Mouse (Mus musculus): Measurements from ENCODE around the gene Rpl28. TPM values are rescaled to one million over a fixed set of nuclear protein-coding genes. Genes with fewer than 3 reads are reported as not detected.

Gene Rpl28
- total and polyA plus RNA-seq, 3 experiments, result 255 to 1,234 (median 958) TPM

DNA sequence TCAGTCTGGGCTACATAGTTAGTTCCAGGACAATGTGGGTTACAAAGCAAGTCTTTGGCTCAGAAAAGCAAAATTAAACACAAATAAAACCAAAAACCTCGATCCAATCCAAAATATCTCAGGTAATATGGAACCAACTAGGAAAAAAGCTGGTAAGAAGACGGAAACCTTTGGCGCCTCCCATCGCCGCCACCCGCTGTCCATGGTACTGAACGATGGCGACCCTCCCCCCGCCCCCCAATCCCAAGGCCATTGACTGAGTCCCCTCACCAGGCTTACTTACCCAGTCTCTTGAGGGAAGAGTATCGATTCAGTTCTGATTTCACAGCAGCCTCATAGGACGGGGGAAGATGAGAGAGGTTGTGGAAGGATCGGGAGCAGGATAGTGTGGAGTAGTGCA lies 37.8 kb downstream of the Rpl28 start:
- no peak for DNase-seq

- no peak for DNase-seq
These were observed 43.1 kb downstream of the Rpl28 start for GRCm38 (mm10) chr7:4835631-4836327.

GRCm38 (mm10) chr7:4836351-4836792 lies 43.7 kb downstream of the Rpl28 start:
- DNase-seq, result peak; percentile 83

DNA sequence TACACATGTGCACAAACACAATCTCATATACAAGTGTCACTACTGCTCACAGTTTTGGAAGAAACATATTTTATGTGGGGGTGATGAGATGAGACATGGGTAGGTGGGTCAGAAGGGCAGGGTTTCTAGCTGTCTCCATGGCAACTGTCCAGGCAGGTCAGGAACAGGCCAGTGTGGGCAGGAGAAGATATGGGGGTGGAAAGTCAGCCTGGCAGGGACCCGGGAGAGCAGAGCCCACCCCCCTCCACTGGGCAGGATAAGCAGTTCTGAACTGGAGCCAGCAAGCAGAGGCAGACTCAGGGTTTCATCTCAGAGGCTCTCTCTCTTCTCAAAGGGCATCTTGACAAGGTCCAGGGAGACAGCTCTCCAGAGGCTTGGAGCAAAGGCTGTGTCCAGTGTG lies 45.0 kb downstream of the Rpl28 start:
- DNase-seq, result no peak

DNA sequence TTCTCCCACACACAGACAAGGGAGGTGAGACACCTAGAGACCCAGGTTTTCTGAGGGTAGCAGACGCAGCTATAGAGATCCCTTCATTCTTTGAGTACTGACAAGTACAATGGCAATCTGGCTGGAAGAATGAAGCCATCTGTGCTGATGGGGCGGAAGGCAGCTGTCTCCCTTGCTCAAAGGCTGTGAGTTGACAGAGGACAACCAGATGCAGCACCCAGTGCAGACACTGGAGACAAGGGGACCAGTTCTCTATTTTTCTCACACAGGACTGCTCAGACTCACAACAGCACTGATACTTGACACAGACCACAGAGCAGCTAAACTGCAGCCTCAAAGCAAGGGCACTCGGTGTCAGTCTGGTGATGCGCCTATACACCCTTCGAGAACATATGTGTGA lies 49.4 kb downstream of the Rpl28 start:
- DNase-seq, result no peak

GRCm38 (mm10) chr7:4842634-4843131 lies 50.0 kb downstream of the Rpl28 start:
- DNase-seq, result no peak

- DNase-seq, result no peak
These were observed 51.0 kb downstream of the Rpl28 start for GRCm38 (mm10) chr7:4843604-4844244.

GRCm38 (mm10) chr7:4844245-4844916 lies 51.7 kb downstream of the Rpl28 start, which contains the start of gene Shisa7:
Gene Shisa7, minus strand, starts transcription at chr7:4844696.
- DNase-seq, result no peak

Other genes with a start within 250 kb of the Rpl28 start
Only the 30 nearest of the 31 such genes appear.
- gene Syt5, start 245.3 kb upstream of the Rpl28 start, total RNA-seq (2021), result 10 to 100 TPM in 1 of 2 experiments, 1 to 10 TPM in 1; 7.7 to 11.6 TPM
- 4.1 and 5.2 TPM in 2 replicates for gene Syt5, start 245.3 kb upstream of the Rpl28 start, polyA plus RNA-seq (2012; rRNA removed)
- not detected for gene Ptprh, start 188.8 kb upstream of the Rpl28 start, total RNA-seq (2021)
- gene Ptprh, start 188.8 kb upstream of the Rpl28 start, polyA plus RNA-seq (2012; rRNA removed), result not detected in 2 replicates
- gene Tmem86b, start 161.5 kb upstream of the Rpl28 start, total RNA-seq (2021), result 1 to 10 TPM; 5.2 to 7.4 TPM
- gene Tmem86b, start 161.5 kb upstream of the Rpl28 start, polyA plus RNA-seq (2012; rRNA removed), result 11.6 and 17.8 TPM in 2 replicates
- 10 to 100 TPM; 81.8 to 92.3 TPM for gene Ppp6r1, start 133.9 kb upstream of the Rpl28 start, total RNA-seq (2021)
- 114 and 134 TPM in 2 replicates for gene Ppp6r1, start 133.9 kb upstream of the Rpl28 start, polyA plus RNA-seq (2012; rRNA removed)
- 10 to 100 TPM; 38.2 to 50.8 TPM for gene Hspbp1, start 107.8 kb upstream of the Rpl28 start, total RNA-seq (2021)
- 65.6 and 73.2 TPM in 2 replicates for gene Hspbp1, start 107.8 kb upstream of the Rpl28 start, polyA plus RNA-seq (2012; rRNA removed)
- 1 to 10 TPM; 3.1 to 6.5 TPM for gene Brsk1, start 102.3 kb upstream of the Rpl28 start, total RNA-seq (2021)
- gene Brsk1, start 102.3 kb upstream of the Rpl28 start, polyA plus RNA-seq (2012; rRNA removed), result 8.3 and 9.8 TPM in 2 replicates
- under 1 TPM; 0.40 to 0.55 TPM for gene Tmem150b, start 67.6 kb upstream of the Rpl28 start, total RNA-seq (2021)
- gene Tmem150b, start 67.6 kb upstream of the Rpl28 start, polyA plus RNA-seq (2012; rRNA removed), result 0.30 and 0.42 TPM in 2 replicates
- 10 to 100 TPM; 27.9 to 35.2 TPM for gene Kmt5c, start 52.8 kb upstream of the Rpl28 start, total RNA-seq (2021)
- 162 and 205 TPM in 2 replicates for gene Kmt5c, start 52.8 kb upstream of the Rpl28 start, polyA plus RNA-seq (2012; rRNA removed)
- 10 to 100 TPM in 1 of 2 experiments, 1 to 10 TPM in 1; 7.4 to 10.4 TPM for gene Cox6b2, start 39.8 kb upstream of the Rpl28 start, total RNA-seq (2021)
- 7.9 and 13.2 TPM in 2 replicates for gene Cox6b2, start 39.8 kb upstream of the Rpl28 start, polyA plus RNA-seq (2012; rRNA removed)
- not detected for gene Fam71e2, start 21.6 kb upstream of the Rpl28 start, total RNA-seq (2021)
- not detected in 2 replicates for gene Fam71e2, start 21.6 kb upstream of the Rpl28 start, polyA plus RNA-seq (2012; rRNA removed)
- gene Il11, start 10.0 kb upstream of the Rpl28 start, total RNA-seq (2021), result under 1 TPM in 1 of 2 experiments, not detected in 1; 0.48 TPM
- gene Il11, start 10.0 kb upstream of the Rpl28 start, polyA plus RNA-seq (2012; rRNA removed), result 0.54 and 0.71 TPM in 2 replicates
- gene Tmem190, start 9.9 kb upstream of the Rpl28 start, total RNA-seq (2021), result not detected
- not detected in 2 replicates for gene Tmem190, start 9.9 kb upstream of the Rpl28 start, polyA plus RNA-seq (2012; rRNA removed)
- 10 to 100 TPM; 10.2 to 10.8 TPM for gene Tmem238, start 3.2 kb upstream of the Rpl28 start, total RNA-seq (2021)
- 144 and 180 TPM in 2 replicates for gene Tmem238, start 3.2 kb upstream of the Rpl28 start, polyA plus RNA-seq (2012; rRNA removed)
- gene Ube2s, start 19.7 kb downstream of the Rpl28 start, total RNA-seq (2021), result 100 to 1,000 TPM in 1 of 2 experiments, 10 to 100 TPM in 1; 98.1 to 140 TPM
- 148 and 156 TPM in 2 replicates for gene Ube2s, start 19.7 kb downstream of the Rpl28 start, polyA plus RNA-seq (2012; rRNA removed)
- 1 to 10 TPM; 1.9 TPM for gene Shisa7, start 51.8 kb downstream of the Rpl28 start, total RNA-seq (2021)
- gene Shisa7, start 51.8 kb downstream of the Rpl28 start, polyA plus RNA-seq (2012; rRNA removed), result 2.9 and 4.0 TPM in 2 replicates
- gene Isoc2b, start 77.4 kb downstream of the Rpl28 start, total RNA-seq (2021), result 10 to 100 TPM; 10.9 to 23.8 TPM
- gene Isoc2b, start 77.4 kb downstream of the Rpl28 start, polyA plus RNA-seq (2012; rRNA removed), result 75.4 and 78.2 TPM in 2 replicates
- 10 to 100 TPM; 35.5 to 43.4 TPM for gene Isoc2a, start 84.3 kb downstream of the Rpl28 start, total RNA-seq (2021)
- gene Isoc2a, start 84.3 kb downstream of the Rpl28 start, polyA plus RNA-seq (2012; rRNA removed), result 43.5 and 45.6 TPM in 2 replicates
- gene Gm36210, start 113.6 kb downstream of the Rpl28 start, total RNA-seq (2021), result under 1 TPM; 0.23 to 0.45 TPM
- 0.27 TPM in 1 of 2 replicates, not detected in the other for gene Gm36210, start 113.6 kb downstream of the Rpl28 start, polyA plus RNA-seq (2012; rRNA removed)
- gene Zfp628, start 122.3 kb downstream of the Rpl28 start, total RNA-seq (2021), result 10 to 100 TPM; 15.1 to 19.2 TPM
- gene Zfp628, start 122.3 kb downstream of the Rpl28 start, polyA plus RNA-seq (2012; rRNA removed), result 35.6 and 41.3 TPM in 2 replicates
- gene Nat14, start 129.2 kb downstream of the Rpl28 start, total RNA-seq (2021), result 1 to 10 TPM; 8.4 to 9.2 TPM
- gene Nat14, start 129.2 kb downstream of the Rpl28 start, polyA plus RNA-seq (2012; rRNA removed), result 11.4 and 20.0 TPM in 2 replicates
- 1 to 10 TPM; 2.2 to 2.3 TPM for gene Ssc5d, start 132.9 kb downstream of the Rpl28 start, total RNA-seq (2021)
- 2.9 and 3.1 TPM in 2 replicates for gene Ssc5d, start 132.9 kb downstream of the Rpl28 start, polyA plus RNA-seq (2012; rRNA removed)
- gene Sbk2, start 171.5 kb downstream of the Rpl28 start, total RNA-seq (2021), result 1 to 10 TPM in 1 of 2 experiments, under 1 TPM in 1; 0.32 to 1.0 TPM
- 0.52 and 1.4 TPM in 2 replicates for gene Sbk2, start 171.5 kb downstream of the Rpl28 start, polyA plus RNA-seq (2012; rRNA removed)
- gene Sbk3, start 178.3 kb downstream of the Rpl28 start, total RNA-seq (2021), result under 1 TPM; 0.20 to 0.21 TPM
- 0.17 and 0.30 TPM in 2 replicates for gene Sbk3, start 178.3 kb downstream of the Rpl28 start, polyA plus RNA-seq (2012; rRNA removed)
- gene Zfp579, start 203.3 kb downstream of the Rpl28 start, total RNA-seq (2021), result 10 to 100 TPM; 18.2 to 21.5 TPM
- gene Zfp579, start 203.3 kb downstream of the Rpl28 start, polyA plus RNA-seq (2012; rRNA removed), result 74.5 and 94.4 TPM in 2 replicates
- gene Zfp524, start 221.5 kb downstream of the Rpl28 start, total RNA-seq (2021), result 10 to 100 TPM; 13.0 to 13.8 TPM
- gene Zfp524, start 221.5 kb downstream of the Rpl28 start, polyA plus RNA-seq (2012; rRNA removed), result 35.0 and 36.4 TPM in 2 replicates
- gene Fiz1, start 221.8 kb downstream of the Rpl28 start, total RNA-seq (2021), result 10 to 100 TPM; 24.1 to 24.7 TPM
- gene Fiz1, start 221.8 kb downstream of the Rpl28 start, polyA plus RNA-seq (2012; rRNA removed), result 31.5 and 32.2 TPM in 2 replicates
- gene Gm44973, start 222.6 kb downstream of the Rpl28 start, total RNA-seq (2021), result not detected
- gene Gm44973, start 222.6 kb downstream of the Rpl28 start, polyA plus RNA-seq (2012; rRNA removed), result not detected in 2 replicates
- gene Zfp865, start 227.5 kb downstream of the Rpl28 start, total RNA-seq (2021), result 10 to 100 TPM; 23.7 to 29.7 TPM
- 67.1 and 70.1 TPM in 2 replicates for gene Zfp865, start 227.5 kb downstream of the Rpl28 start, polyA plus RNA-seq (2012; rRNA removed)
- 1 to 10 TPM; 1.4 to 2.6 TPM for gene Ccdc106, start 227.7 kb downstream of the Rpl28 start, total RNA-seq (2021)
- gene Ccdc106, start 227.7 kb downstream of the Rpl28 start, polyA plus RNA-seq (2012; rRNA removed), result 1.5 and 3.0 TPM in 2 replicates
- under 1 TPM in 1 of 2 experiments, not detected in 1; 0.92 TPM for gene 4632433K11Rik, start 241.2 kb downstream of the Rpl28 start, total RNA-seq (2021)
- gene 4632433K11Rik, start 241.2 kb downstream of the Rpl28 start, polyA plus RNA-seq (2012; rRNA removed), result not detected in 2 replicates

Data from adrenal gland, adult 2 months (tissue).